Mouse (Mus musculus): Measurements from ENCODE around the gene Alox5ap.
A peak's percentile ranks its signal among the peaks of the same experiment; 100 is the strongest.

Gene Alox5ap

DNA sequence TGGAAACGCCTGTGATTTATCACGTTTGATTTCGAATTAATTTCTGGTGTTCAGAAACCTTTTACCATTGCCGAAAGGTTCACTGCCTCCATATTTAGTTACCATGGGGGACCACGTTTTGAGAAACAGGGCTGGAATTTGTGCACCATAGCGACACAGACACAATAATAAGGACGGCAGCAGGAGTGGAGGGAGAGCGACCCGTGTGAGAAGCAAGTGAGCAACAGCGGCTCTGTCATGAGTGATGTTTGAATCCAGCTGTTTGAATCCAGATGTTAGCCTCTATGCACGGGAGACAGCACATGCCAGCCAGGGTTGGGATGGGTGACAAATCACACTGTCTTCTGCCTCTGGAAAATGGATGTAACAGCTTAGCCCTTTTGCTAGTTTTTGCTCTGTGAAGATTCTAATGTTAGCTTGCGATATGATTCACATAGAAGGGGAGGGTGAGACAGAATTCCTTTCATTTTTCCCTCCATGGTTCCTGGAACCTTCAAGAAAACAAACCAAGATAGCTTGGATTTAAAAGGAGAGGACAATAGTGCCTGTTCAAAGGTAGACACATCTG, 50.0 kb downstream of the Alox5ap start:
- DNase-seq (ENCODE audit: low read depth): no peak

DNA sequence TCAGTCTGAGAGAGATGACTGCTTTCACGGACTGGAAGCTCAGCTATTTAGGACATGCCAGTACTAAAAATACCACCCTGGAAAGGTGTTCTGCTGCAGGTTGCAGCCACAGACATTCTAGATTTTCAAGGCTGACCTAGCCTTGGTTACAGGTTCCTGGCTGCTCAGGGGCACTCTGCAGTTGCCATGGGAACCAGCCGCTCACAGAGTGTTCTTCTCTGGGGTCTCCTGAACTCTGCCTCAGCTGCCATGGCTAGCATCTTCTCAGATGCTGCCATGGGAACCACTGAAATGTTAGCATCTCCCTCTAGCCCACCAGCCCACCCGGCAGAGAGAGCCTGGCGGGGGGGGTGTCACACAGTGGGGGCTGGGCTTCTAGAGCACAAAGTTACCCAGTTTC, 52.4 kb downstream of the Alox5ap start:
- no peak for DNase-seq (ENCODE audit: low read depth)

DNA sequence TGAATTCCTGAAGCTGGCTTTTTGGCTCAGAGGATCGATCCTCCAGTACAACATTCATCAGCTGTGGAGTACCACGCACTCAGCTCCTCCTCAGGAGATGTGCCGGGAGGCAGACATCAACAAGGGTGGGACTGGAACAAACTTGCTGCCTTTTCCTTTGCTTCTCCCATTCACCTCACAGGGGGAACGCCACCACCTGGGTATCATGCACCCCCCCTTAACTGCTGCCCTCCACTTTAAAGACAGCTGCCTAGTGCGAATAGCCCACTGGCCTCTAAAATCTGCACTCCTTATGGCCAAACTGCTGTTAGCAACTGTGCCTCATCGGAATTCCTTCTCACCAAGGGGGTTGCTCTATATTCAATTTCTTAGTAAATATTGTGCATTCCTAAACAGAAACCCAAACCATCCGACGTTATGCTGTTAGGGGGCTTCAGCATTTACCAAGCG, 55.3 kb downstream of the Alox5ap start:
- DNase-seq (ENCODE audit: low read depth): no peak

DNA sequence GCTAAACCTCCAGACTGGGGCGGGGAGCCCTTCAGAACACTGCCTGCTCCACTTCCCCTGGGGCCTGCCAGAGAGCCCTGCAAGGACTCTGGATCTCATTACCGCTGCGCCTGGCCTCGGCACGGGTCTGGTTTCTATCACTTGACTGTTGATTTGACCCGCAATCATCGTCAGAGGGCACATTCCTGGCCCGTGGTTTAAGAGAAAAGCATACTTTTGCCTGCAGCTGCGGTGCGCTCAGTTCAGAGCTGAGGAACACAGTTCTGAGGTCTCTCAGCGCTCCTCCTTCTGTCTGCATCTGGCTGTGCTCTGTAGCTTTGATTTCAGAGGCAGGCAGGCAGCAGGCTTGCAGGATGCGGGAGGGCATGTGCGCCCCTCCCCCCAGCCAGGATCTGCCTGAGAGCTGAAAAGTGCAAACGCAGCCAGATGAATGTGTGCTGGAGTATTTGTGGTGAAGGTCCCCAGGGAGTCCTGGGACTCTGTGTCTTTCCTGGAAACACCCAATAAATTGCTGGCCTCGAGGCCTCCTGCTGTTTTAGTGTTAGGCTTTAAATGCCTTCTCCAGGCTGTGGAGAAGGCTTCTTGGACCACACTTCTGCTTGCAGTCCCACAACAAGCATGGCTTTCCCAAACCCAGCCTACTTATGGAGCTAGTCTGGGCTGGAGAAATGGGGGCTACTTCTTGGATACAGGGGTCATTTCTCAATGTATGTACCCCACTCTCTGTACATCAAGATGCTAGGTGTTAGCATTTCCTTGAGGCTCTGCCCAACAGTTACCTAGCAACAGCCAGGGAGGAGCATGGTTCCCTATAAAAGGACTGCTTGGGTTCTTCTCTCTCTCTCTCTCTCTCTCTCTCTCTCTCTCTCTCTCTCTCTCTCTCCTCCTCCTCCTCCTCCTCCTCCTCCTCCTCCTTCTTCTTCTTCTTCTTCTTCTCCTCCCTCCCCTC, 56.2 kb downstream of the Alox5ap start:
- peak; percentile 16 for DNase-seq (ENCODE audit: low read depth)

DNA sequence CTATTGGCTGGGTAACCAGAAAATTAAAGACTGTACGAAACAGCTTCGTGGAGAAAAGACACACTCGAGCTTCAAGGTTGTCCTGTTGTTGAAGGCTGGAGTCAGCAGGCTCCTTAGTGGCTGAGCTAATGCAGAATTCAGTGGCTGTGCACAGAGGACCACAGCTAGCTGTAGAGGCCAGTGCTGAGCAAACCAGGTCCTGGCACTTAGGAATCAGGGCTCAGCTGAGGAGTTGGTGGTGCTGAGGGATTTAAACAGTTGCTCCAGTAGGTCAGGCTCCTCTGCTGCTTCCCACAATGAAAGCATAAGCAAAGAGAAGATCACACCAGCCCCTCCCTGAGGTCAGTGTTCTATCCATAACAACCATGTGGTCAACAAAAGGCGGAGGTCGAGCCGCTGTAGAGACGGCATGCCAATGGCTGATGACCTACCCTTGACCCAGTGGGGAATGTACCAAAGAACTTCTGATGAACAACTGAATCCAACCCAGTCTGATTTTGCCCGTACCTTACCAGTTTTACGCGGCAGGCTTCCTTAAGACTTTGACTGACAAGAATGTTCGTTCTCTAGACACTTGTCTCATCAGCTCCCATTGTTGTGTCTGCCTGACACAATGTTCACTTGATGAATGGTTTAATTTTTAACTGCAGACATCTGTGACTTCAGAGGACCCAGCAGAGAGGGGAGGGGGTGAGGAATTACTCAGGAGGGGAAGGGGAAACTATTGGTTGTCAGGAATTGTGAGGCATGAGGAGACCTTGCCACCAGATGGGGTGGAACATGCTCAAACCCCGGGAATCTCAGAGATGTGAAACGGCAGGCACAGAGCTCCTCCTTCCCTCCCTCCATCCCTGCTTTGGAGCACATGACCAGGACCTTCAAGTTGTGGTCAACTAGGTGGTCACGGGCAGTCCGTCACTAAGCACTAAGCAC, 57.6 kb downstream of the Alox5ap start:
- DNase-seq (ENCODE audit: low read depth): no peak

DNA sequence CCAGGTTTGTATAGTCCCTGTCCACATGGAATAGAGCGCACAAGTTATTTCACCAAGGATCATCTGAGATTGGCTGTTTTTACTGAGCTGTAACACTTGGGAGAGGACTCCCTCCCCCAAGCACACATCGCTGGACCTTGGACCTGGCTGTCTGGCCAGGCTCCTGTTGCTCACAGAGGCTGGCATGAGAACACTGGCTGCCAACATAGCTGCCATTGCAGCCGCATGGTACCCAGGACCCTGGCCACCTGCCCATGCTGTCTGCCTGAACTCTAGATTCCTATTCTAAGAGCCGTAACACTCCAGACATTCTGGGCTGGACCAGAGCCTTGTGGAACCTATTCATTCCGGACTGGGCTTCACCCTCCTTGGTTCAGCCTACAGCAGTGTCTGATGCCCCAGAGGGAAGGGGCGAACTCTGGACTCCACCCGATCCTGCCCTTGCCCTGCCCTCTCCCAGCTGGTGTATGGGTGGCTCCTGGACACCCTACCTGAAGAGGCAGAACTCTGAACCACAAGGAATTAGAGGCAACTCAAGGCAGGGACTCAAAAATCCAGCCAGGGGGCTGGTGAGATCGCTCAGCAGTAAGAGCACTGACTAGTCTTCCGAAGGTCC, 58.5 kb downstream of the Alox5ap start:
- DNase-seq (ENCODE audit: low read depth): no peak

DNA sequence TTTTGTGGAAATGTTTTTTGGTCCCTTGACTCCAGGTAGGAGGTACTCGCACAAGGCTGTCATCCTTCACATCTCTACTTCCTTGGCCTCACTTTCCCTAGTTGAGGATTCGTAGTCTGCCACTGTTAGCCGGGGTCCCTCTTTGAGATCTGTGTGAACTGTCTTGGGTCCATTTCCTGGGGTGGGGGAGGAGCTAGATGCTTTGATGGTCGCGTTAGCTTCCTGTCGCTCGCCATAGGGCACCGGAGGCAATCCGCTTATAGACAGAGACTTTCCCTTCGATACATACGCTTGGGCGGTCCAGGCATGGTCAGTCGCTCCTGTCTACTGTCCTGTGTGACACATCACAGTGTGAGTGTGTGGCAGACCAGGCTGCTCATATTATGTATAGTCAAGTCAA, 60.2 kb downstream of the Alox5ap start:
- peak; percentile 48 for DNase-seq (ENCODE audit: low read depth)

DNA sequence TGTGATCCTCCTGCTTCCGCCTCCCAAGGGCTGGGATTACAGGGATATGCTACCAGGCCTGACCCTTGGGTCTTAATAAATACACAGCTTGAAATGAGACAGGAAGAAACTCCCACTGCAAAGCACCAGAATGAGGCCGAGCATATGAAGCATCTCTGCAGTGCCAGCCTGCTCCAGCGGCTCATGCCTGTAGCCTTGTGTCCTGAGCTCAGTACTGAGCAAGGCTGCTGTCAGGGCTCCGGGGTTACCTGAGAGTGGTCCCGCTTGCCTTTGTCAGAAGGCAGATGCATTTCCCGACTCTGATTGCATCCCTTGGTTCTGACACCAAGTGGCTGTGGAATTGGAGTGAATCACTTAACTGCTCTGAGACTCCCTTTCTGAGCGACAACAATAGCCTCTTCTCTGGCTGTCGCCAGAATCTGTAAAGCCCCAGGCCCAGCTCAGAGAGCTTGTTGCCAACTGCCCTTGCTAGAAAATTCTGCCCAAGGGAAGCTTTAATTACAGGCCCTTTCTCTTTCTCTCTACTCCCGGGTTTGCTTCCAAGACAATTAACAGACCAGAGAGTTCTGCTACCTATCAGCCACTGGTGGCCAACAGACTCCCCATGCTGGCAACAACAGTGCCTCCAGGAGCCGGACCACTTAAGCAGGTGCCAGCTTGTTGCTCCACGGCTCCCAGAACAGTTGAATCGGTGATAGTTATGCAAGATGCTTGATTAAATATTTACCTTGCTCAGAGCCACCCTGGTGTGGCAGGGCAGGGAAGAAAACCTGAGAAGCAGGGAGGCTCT, 64.7 kb downstream of the Alox5ap start:
- DNase-seq (ENCODE audit: low read depth): no peak

DNA sequence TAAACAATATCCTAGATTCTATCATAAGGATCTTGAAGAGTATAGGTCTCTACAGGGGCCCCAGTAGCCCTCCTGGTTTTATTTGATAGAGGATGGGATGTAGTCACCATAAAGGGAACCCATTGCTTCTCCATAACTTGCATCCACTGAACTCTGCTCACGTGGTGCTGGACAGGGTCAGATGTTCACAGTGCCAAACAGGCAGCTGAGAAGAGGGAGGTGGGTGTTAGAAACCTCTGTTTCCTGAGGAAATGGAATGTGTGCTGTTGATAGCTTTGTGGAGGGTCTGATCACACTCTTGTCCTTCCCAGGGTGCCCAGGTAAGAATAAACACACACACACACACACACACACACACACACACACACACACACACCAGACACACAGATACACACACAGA, 66.0 kb downstream of the Alox5ap start:
- DNase-seq (ENCODE audit: low read depth): no peak

DNA sequence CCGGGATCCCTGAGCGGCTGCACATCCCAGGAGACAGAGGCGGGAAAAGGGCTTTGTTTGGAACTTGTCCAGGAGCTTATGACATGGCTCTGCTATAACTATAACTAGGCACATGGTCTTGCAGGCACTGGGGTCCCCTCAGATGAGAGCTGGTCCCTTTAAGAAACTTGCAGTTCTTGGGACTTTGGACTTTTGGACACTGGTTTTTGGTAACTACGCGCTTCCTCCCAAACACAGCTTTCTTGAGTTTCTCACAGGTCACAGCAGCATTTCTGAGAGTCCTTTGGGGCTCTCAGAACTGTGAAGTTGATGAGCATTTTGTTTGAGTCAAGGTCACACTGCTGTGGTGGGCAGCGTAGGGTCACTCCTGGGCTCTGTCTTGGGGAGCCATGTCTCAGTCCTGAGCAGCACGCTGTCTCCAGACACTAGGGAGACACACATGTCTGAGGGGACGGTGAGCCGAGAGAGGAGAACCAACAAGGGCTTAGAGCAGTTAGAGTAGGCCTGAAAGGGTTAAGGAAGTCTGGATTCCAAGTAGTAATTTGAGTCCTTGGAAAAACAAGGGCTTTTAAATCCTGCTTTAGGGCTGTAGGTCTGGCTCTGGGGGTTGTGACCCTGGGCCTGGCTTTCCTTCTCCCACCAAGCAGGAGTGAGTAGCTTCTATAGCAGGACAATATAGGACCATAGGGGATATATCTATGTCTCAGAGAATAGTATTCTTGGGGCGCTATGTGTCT, 67.0 kb downstream of the Alox5ap start:
- no peak for DNase-seq (ENCODE audit: low read depth)

DNA sequence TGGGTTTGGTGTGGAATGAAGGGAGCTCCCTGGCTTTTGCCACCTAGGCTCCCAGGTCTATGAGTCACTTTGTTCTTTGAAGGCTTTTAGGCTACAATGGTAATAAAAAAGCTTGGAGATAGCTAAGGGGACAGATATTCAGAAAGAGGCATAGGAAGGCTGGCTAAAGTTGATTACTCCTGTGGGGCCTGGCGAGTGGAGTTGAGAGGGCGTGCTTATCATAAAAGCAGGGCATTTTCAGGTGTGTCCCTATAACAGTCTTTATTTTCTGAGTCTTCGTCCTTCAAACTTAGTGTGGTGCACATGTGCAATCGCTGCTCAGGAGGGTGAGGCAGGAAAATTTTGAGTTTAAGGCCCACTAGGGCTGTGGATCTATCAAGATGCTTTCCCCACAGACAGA, 68.2 kb downstream of the Alox5ap start:
- DNase-seq (ENCODE audit: low read depth): no peak

DNA sequence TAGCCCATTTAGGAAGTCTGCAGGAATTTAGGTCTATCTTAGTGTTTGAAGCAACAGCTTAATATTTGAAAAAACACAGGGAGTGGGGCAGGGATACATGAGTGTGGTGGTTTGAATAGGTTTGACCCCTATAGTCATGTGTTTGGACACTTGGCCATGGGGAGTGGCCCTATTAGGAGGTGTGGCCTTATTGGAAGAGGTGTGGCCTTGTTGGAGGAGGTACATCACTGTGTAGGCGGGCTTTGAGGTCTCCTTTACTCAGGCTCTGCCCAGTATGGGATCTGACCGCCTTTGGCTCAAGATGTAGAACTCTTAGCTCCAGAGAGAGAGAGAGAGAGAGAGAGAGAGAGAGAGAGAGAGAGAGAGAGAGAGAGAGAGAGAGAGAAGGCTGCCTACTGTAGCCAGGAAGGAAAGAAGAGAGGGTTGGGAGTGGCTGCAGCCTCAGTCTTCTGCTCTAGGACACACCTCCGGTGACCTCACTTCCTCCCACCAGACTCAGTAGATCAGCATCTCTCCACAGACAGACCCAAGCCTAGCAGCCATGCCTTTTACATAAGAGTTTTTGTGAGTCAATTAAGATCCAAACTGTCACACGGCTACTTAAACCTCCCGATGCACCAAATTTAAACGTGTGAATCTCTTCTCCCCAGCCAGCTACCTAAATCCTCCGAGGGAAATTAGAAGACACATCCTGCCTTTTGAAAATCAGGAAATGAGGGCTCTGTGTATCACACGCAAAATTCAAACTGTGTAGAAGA, 69.6 kb downstream of the Alox5ap start:
- peak; percentile 41 for DNase-seq (ENCODE audit: low read depth)

DNA sequence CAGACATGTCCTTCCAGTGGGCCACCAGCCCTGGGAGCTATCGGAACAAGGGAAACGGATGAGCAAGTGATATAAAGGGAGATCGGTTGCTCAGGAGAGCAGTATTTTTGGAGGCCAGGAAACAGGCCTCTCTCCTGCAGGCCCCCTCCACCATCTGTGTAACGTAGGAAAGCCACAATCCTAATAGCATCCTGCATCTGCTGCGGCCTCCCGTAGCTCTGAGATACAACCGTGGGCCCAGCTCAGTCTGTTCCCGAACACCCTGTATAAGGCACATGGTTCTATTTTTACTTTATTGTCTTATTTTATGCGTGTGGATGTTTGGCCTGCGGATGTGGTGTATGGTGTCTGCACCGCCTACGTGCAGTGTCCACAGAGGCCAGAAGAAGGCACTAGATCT, 70.4 kb downstream of the Alox5ap start:
- DNase-seq (ENCODE audit: low read depth): peak; percentile 6

DNA sequence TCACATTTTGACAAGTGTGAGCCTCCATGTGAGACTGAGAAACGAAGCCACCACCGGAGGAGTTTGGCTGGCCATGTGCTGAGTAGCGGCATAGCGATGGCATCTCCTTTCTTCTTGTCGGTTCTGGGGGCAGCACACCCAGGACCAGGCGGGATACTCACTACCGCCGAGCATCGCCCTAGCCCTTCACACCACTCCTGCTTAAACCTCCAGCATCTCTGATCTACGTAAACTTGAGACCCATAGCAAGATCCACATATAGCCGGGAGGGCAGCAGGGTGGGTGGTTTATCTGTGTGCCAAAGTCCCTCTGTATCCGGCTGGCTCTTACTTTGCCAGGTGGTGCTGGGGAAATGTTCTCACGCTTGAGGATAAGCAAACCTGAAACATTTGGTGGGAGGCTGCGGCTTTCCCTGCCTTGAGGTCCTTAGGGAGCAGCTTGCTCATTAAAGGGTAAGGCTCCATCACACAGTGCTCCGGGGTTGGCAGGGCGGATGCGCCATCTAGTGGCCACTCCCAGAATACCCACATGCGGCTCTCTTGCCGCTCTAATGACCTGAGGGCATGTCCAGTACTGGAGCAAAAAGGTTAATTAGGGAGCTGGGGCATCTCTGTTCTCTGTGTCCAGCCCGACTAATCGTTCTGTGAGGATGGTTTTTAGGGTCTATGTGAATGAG, 71.1 kb downstream of the Alox5ap start:
- peak; percentile 77 for DNase-seq (ENCODE audit: low read depth)

DNA sequence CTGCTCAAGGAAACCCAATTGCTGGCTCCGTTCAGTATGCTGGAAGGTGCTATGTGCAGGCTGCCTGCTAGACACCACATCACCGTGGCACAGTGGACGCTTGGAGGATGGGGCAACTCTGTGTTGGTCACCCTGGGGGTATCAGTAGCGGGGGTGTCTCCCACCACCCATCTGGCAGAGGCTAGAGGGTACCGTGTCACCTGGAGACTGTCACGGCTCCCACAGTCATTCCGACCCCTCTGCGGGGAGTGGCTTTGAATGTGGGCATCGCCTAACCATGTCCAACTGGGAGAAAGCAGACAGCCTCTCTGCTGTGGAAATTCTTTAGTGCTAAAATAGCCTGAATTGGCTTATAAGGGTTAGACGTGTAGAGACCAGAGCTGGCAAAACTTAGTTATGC, 72.6 kb downstream of the Alox5ap start:
- DNase-seq (ENCODE audit: low read depth): no peak
